Mouse (Mus musculus): ENCODE results near the gene Znrd1as. TPM values are rescaled to one million over a fixed set of nuclear protein-coding genes. Genes with fewer than 3 reads are reported as not detected.

Znrd1as gene
- total RNA-seq (2017) = 1.1 to 4.4 TPM (median 3.4 TPM) in 3 replicates

- peak; percentile 91 for ATAC-seq (replicated peaks; ENCODE audit: insufficient number of reproducible peaks, low FRiP score, low TSS enrichment, poor library complexity, severe bottlenecking)
Observed at GRCm38 (mm10) chr17:36957999-36958743, at the start of gene Znrd1as, which contains the start of gene Znrd1. Znrd1as (plus strand) TSS chr17:36958592. Znrd1 (minus strand) TSS chr17:36958559.

GRCm38 (mm10) chr17:36909802-36910201 is 48.6 kb upstream of the Znrd1as start:
- ATAC-seq (replicated peaks; ENCODE audit: insufficient number of reproducible peaks, low FRiP score, low TSS enrichment, poor library complexity, severe bottlenecking) = no peak

- ATAC-seq (replicated peaks; ENCODE audit: insufficient number of reproducible peaks, low FRiP score, low TSS enrichment, poor library complexity, severe bottlenecking) = no peak
Observed at GRCm38 (mm10) chr17:36912031-36912430, 46.4 kb upstream of the Znrd1as start.

- 0 out of 2 replicates have a peak, but pooled peaks have one; percentile 53 for ATAC-seq (replicated peaks; ENCODE audit: insufficient number of reproducible peaks, low FRiP score, low TSS enrichment, poor library complexity, severe bottlenecking)
Observed at GRCm38 (mm10) chr17:36914108-36914507, 44.3 kb upstream of the Znrd1as start.

- no peak for ATAC-seq (replicated peaks; ENCODE audit: insufficient number of reproducible peaks, low FRiP score, low TSS enrichment, poor library complexity, severe bottlenecking)
Observed at GRCm38 (mm10) chr17:36915076-36915475, 43.3 kb upstream of the Znrd1as start.

- ATAC-seq (replicated peaks; ENCODE audit: insufficient number of reproducible peaks, low FRiP score, low TSS enrichment, poor library complexity, severe bottlenecking) = no peak
Observed at GRCm38 (mm10) chr17:36920239-36920638, 38.2 kb upstream of the Znrd1as start.

DNA sequence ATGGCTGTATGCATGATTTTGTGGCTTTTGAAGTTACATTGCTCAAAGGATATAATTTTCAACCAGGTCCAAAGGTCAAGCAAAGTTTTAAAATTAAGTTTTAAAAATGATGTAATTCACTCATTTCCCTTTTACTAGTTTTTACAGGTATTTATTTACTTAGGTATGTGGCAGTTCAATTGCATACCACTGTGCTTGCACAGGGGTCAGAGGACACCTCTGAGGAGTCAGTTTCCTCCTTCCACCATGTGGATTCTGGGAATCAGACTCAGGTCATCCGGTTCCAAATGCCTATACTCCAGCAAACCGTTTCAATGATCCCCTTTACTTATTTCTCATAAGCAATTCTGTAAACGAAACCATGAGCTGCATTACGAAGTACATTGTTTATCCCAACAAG is 35.7 kb upstream of the Znrd1as start:
- ATAC-seq (replicated peaks; ENCODE audit: insufficient number of reproducible peaks, low FRiP score, low TSS enrichment, poor library complexity, severe bottlenecking) = no peak

GRCm38 (mm10) chr17:36923491-36923890 is 34.9 kb upstream of the Znrd1as start:
- ATAC-seq (replicated peaks; ENCODE audit: insufficient number of reproducible peaks, low FRiP score, low TSS enrichment, poor library complexity, severe bottlenecking) = no peak

- no peak for ATAC-seq (replicated peaks; ENCODE audit: insufficient number of reproducible peaks, low FRiP score, low TSS enrichment, poor library complexity, severe bottlenecking)
Observed at GRCm38 (mm10) chr17:36927496-36928120, 30.8 kb upstream of the Znrd1as start.

DNA sequence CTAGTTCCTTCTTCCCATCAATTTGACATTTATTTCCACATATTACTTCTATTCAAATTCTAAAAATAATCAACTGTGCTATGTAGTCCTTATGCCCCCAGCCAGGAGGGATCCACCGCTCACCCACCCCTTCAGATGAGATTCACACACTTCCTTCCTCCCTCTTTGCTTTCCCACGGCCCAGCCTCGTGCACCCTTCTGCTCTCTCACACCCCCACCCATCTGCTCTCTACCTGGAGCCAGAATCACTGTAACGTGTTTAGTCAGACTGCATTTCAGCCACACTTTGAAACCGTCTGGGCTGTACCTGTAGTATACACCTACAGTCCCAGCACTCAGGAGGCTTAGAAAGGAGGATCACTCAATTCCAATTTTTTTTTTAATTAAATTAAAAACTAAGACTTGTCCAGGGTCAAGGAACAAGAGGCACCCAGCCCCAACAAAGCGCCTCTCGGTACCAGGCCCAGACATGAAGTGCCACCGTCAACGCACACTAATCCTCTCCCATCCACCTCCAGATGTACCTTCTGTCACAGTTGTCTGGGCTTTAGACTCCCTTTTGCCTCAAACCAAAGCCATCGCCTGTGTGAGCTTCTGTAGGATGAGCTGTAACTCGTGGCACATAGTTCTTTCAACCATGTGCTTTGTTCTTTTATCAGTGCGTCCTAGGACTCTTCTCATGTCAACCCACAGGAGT is 29.0 kb upstream of the Znrd1as start:
- ATAC-seq (replicated peaks; ENCODE audit: insufficient number of reproducible peaks, low FRiP score, low TSS enrichment, poor library complexity, severe bottlenecking) = no peak

- ATAC-seq (replicated peaks; ENCODE audit: insufficient number of reproducible peaks, low FRiP score, low TSS enrichment, poor library complexity, severe bottlenecking) = no peak
Observed at GRCm38 (mm10) chr17:36930233-36930632, 28.2 kb upstream of the Znrd1as start.

DNA sequence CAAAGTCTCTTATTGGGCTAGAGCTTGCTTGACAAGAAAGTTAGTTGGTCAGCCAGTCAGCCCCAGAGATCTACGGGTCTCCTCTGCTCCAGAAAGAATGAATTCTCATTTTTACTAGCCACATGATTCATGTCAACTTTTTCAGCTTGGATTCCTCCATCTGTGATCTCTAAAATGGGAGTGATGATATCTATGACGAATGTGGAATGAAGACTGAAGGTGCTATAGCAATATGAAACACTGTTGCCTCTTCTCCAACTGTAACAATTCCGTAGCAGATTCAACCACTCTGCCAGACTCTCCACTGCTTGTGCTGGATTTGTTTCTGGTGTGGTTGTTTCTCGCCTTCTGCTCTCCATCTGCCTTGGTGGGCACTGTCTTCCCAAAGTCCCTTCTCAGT is 27.3 kb upstream of the Znrd1as start:
- ATAC-seq (replicated peaks; ENCODE audit: insufficient number of reproducible peaks, low FRiP score, low TSS enrichment, poor library complexity, severe bottlenecking) = no peak

GRCm38 (mm10) chr17:36931806-36932205 is 26.6 kb upstream of the Znrd1as start:
- no peak for ATAC-seq (replicated peaks; ENCODE audit: insufficient number of reproducible peaks, low FRiP score, low TSS enrichment, poor library complexity, severe bottlenecking)

GRCm38 (mm10) chr17:36938056-36938455 is 20.3 kb upstream of the Znrd1as start:
- no peak for ATAC-seq (replicated peaks; ENCODE audit: insufficient number of reproducible peaks, low FRiP score, low TSS enrichment, poor library complexity, severe bottlenecking)

DNA sequence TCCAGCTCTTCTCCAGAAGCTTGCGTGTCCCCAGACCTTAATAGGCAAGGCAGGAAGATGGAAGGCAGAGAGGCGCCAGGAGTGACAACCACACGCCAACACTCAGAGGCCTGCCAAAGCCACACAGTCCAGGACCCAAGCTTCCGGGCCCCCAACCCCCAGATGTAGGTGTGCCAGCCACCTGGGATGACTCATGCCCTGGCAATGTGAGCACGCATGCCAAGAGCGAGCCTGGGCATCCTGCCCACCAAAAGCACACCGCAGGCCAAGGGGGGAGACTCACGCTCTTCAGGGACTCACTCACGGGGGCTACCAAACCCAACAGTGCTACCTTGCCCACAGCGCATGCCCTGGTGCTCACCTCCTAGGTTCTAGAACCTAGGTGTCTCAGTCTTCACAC is 16.0 kb upstream of the Znrd1as start:
- no peak for ATAC-seq (replicated peaks; ENCODE audit: insufficient number of reproducible peaks, low FRiP score, low TSS enrichment, poor library complexity, severe bottlenecking)

DNA sequence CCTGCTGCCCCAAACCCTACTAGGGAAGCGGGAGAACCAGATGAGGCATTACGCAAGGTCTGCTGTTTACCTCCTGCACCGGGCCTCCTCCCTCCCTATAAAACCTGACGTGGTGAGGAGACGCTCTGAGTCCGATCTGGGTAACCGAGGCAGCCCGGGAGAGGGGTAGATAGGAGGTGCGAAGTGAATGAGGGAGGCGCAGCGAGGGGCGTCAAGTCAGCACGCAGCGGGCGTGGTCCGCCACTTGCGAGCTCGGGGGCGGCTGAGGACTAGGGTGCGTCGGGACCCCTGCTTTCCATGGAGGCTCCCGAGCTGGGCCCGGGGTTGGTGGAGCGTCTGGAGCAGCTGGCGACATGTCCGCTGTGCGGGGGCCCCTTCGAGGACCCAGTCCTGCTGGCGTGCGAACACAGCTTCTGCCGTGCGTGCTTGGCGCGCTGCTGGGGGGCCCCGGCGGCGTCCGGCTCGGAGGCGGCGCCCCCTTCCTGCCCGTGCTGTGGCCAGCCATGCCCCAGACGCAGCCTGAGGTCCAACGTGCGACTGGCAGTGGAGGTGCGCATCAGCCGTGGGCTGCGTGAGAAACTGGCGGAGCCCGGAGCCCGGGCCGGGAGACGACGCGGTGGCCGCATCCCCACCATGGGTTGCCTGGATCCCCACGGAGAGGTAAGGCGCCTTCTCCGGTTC is 15.5 kb upstream of the Znrd1as start, which contains the start of gene Rnf39:
TSS of gene Rnf39 (plus strand) at position 128 of the 681 bp plus-strand sequence.
- ATAC-seq (replicated peaks; ENCODE audit: insufficient number of reproducible peaks, low FRiP score, low TSS enrichment, poor library complexity, severe bottlenecking) = no peak

DNA sequence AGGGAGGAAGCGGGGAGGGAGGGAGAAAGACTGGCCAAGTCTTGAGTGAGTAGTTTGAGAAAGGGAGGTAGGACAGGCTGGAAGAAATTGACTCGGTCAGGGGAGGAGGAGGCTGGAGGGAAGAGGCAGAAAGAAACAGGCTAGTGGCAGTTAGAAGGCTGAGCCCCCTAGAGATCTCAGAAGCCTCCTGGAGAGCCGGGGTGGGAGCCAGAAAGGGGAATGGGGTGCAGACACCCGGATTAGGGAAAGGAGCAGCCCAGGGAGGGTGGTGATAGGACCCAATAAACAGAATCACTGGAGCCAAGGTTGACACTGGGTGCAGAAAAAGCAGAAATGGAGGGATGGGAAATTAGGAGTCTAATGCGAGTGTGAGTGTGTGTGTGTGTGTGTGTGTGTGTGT is 14.7 kb upstream of the Znrd1as start:
- ATAC-seq (replicated peaks; ENCODE audit: insufficient number of reproducible peaks, low FRiP score, low TSS enrichment, poor library complexity, severe bottlenecking) = no peak

DNA sequence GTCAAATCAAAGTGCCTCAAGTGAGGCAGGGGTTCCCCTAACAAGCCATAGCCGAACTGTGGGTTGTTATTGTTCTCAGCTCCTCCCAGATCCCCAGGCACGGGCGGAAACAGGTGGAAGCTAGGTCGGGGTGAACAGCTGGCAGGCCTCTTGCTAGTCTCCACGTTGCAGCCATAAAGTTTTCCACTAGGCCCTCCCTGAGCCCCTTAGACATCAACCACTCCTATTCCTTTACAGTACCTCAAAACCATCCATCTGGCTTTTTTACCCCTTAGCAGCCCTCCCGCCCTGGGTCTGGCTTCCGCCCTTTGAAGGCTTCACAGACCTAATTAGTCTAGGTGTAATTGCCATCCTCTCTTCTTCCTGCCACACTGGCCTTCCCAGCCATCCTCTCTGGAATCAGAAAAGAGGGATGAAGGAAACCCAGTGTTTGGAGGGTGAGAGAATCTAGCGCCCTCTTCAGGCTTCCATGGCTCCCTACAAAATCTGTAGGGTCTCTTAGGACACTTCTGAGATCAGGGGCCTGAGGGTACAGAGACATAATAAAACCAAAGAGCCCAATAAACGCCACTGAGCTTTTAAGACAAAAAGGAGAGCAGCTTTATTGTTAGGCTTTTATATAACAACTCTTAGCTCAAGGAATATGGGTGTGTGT is 14.1 kb upstream of the Znrd1as start:
- ATAC-seq (replicated peaks; ENCODE audit: insufficient number of reproducible peaks, low FRiP score, low TSS enrichment, poor library complexity, severe bottlenecking) = no peak
